In genomic region chr6:81621028-81621427, GRCm38 (mm10) we compare ENCODE assay signal across 25 mouse cellular contexts.
"Had no signal": no experiment of that assay in that cellular context is flagged by ENCODE, and none has a peak within 500 bp of the region (broad histone marks: within the 10 kb centered on the region; RNA-seq: fewer than 3 reads in every experiment).

No protein-coding gene starts in this region.

- H3K4me3 ChIP-seq: gastrocnemius, adult 2 months; heart, embryonic 10.5 days; heart, embryonic 12.5 days; hindbrain, embryonic 13.5 days; hindbrain, embryonic 15.5 days; kidney, embryonic 15.5 days; limb, embryonic 13.5 days; limb, embryonic 15.5 days; liver, embryonic 12.5 days had no signal

- H3K4me1 ChIP-seq: heart, embryonic 10.5 days; heart, embryonic 12.5 days; hindbrain, embryonic 13.5 days; hindbrain, embryonic 15.5 days; kidney, embryonic 15.5 days; limb, embryonic 13.5 days; limb, embryonic 15.5 days; liver, embryonic 12.5 days had no signal

- H3K27ac ChIP-seq: gastrocnemius, adult 2 months; heart, embryonic 10.5 days; hindbrain, embryonic 13.5 days; hindbrain, embryonic 15.5 days; hindbrain, postnatal 0 days; kidney, embryonic 15.5 days; kidney, postnatal 0 days; limb, embryonic 13.5 days; limb, embryonic 15.5 days; liver, embryonic 12.5 days; liver, embryonic 14.5 days had no signal

- ATAC-seq: hindbrain, postnatal 0 days; intestine, embryonic 16.5 days; liver, embryonic 12.5 days had no signal

- DNase-seq: gastrocnemius, adult 2 months; gastrocnemius, postnatal 10 days; gastrocnemius, postnatal 25 days; heart, adult 18-20 months; heart, postnatal 10 days; kidney, adult 11 months; kidney, adult 2 months; kidney, adult 9 months; kidney, postnatal 14 days; kidney, postnatal 36 days; layer of hippocampus, adult 9-11 months; layer of hippocampus, postnatal 36 days; left cerebral cortex, postnatal 4 days had no signal
